Mouse (Mus musculus): ENCODE data around the gene Vcp. TPM values are rescaled to one million over a fixed set of nuclear protein-coding genes. Genes with fewer than 3 reads are reported as not detected.

Vcp gene
- polyA plus RNA-seq, 1 experiment: 319 TPM

DNA sequence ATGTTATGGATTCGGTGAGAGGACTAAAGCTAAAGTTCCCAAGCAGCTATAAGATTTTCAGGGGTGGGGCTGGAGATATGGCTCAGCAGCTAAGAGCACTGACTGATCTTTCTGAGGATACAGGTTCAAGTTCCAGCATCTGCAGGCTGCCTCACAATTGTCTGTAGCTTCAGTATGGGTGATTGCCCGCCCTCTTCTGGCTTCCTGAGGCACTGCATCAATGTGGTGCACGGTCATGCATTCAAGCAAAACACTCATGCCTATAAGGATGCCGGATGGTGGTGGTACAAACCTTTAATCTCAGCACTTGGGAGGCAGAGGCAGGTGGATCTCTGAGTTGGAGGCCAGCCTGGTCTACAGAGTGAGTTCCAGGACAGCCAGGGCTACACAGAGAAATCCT, 38.7 kb downstream of the Vcp start:
- Histone ChIP-seq H3ac (ENCODE audit: control insufficient read depth, insufficient read length, low read depth) (no peak overlapping the region), H3K79me2 (ENCODE audit: control insufficient read depth, insufficient read depth) (no peaks in the 10 kb centered on the region), H3K27me3 (ENCODE audit: control insufficient read depth, insufficient read depth, insufficient read length) (no peaks in the 10 kb centered on the region), H3K79me3 (ENCODE audit: low read depth) (no peaks in the 10 kb centered on the region), H3K36me3 (ENCODE audit: control insufficient read depth, insufficient read depth) (no peaks in the 10 kb centered on the region), H3K4me3 (ENCODE audit: insufficient read depth, poor library complexity, severe bottlenecking) (no peak overlapping the region)
- no peak for TF ChIP-seq MYOG (IDR thresholded peaks at IDR 0.05; ENCODE audit: control insufficient read depth, extremely low read depth, insufficient read length)
- TF ChIP-seq MYOD1 (IDR thresholded peaks at IDR 0.05; ENCODE audit: control insufficient read depth, insufficient read length, low read depth): no peak
- no peak for TF ChIP-seq FOSL1 (IDR thresholded peaks at IDR 0.05; ENCODE audit: insufficient read depth, low read length, poor library complexity, severe bottlenecking)
- TF ChIP-seq CTCF (IDR thresholded peaks at IDR 0.05; ENCODE audit: control insufficient read depth, insufficient read depth, insufficient read length): peak; percentile 35
- TF ChIP-seq USF1 (IDR thresholded peaks at IDR 0.05; ENCODE audit: low read depth): no peak

- H3K79me3 ChIP-seq (ENCODE audit: low read depth): no peaks in the 10 kb centered on the region
- no peaks in the 10 kb centered on the region for H3K79me2 ChIP-seq (ENCODE audit: control insufficient read depth, insufficient read depth)
- H3K36me3 ChIP-seq (ENCODE audit: control insufficient read depth, insufficient read depth): no peaks in the 10 kb centered on the region
- no peak overlapping the region for H3ac ChIP-seq (ENCODE audit: control insufficient read depth, insufficient read length, low read depth)
- H3K4me3 ChIP-seq (ENCODE audit: insufficient read depth, poor library complexity, severe bottlenecking): no peak overlapping the region
- H3K27me3 ChIP-seq (ENCODE audit: control insufficient read depth, insufficient read depth, insufficient read length): no peaks in the 10 kb centered on the region
- TF ChIP-seq FOSL1 (IDR thresholded peaks at IDR 0.05; ENCODE audit: insufficient read depth, low read length, poor library complexity, severe bottlenecking) (no peak), CEBPB (IDR thresholded peaks at IDR 0.05; ENCODE audit: low read depth) (no peak), MAX (IDR thresholded peaks at IDR 0.05) (no peak), CTCF (IDR thresholded peaks at IDR 0.05; ENCODE audit: control insufficient read depth, insufficient read depth, insufficient read length) (no peak)
Measured at GRCm38 (mm10) chr4:42959382-42959781, 40.9 kb downstream of the Vcp start.

DNA sequence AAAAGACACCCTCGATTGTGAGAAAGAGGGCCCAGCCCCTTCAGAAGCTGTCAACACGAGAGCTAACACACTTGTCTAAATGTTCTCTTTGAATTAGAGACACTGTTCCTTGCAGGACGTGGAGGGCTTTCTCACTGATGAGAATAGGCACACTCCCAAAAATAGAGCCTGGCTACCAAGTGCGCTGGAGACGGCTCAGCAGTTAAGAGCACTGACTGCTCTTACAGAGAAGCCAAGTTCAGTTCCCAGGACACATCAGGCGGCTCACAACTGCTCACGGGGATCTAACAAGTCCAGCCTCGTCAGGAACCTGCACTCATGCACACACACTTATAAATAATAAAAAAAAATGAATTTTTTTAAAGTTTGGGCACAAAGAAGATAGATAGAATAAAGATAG, 41.4 kb downstream of the Vcp start:
- Histone ChIP-seq H3K79me3 (ENCODE audit: low read depth) (no peaks in the 10 kb centered on the region), H3K79me2 (ENCODE audit: control insufficient read depth, insufficient read depth) (no peaks in the 10 kb centered on the region), H3ac (ENCODE audit: control insufficient read depth, insufficient read length, low read depth) (no peak overlapping the region), H3K36me3 (ENCODE audit: control insufficient read depth, insufficient read depth) (no peaks in the 10 kb centered on the region), H3K4me3 (ENCODE audit: insufficient read depth, poor library complexity, severe bottlenecking) (no peak overlapping the region), H3K27me3 (ENCODE audit: control insufficient read depth, insufficient read depth, insufficient read length) (no peaks in the 10 kb centered on the region)
- TF ChIP-seq CTCF (IDR thresholded peaks at IDR 0.05; ENCODE audit: control insufficient read depth, insufficient read depth, insufficient read length): no peak
- no peak for TF ChIP-seq FOSL1 (IDR thresholded peaks at IDR 0.05; ENCODE audit: insufficient read depth, low read length, poor library complexity, severe bottlenecking)

DNA sequence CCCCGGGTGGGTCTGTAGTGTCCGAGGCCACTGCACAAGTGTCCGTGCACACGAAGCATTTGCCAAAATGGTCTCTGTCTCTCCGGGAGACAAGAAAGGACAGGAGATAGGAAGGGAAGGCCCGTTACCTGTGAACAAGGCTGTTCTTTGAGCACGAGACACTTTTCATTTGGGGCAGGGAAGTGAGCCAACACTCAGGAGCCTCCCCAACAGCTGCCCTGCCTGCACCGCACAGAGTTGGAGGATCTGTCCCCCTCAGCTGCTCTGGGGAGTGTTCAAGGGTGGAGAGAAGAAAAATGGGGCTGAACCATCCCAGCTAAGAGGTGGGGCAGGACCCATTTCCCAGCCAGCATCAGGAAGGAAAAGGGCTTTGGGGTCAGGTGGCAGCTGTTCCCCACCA, 42.3 kb downstream of the Vcp start:
- no peaks in the 10 kb centered on the region for H3K79me2 ChIP-seq (ENCODE audit: control insufficient read depth, insufficient read depth)
- no peak overlapping the region for H3K4me3 ChIP-seq (ENCODE audit: insufficient read depth, poor library complexity, severe bottlenecking)
- no peaks in the 10 kb centered on the region for H3K79me3 ChIP-seq (ENCODE audit: low read depth)
- TF ChIP-seq MAX (IDR thresholded peaks at IDR 0.05): no peak
- TF ChIP-seq CTCF (IDR thresholded peaks at IDR 0.05; ENCODE audit: control insufficient read depth, insufficient read depth, insufficient read length): no peak
- TF ChIP-seq USF1 (IDR thresholded peaks at IDR 0.05; ENCODE audit: low read depth): no peak
- TF ChIP-seq FOSL1 (IDR thresholded peaks at IDR 0.05; ENCODE audit: insufficient read depth, low read length, poor library complexity, severe bottlenecking): no peak
- no peak for TF ChIP-seq CEBPB (IDR thresholded peaks at IDR 0.05; ENCODE audit: low read depth)
- no peak for TF ChIP-seq MYOG (IDR thresholded peaks at IDR 0.05; ENCODE audit: control insufficient read depth, extremely low read depth, insufficient read length)
- no peak for TF ChIP-seq MYOD1 (IDR thresholded peaks at IDR 0.05; ENCODE audit: control insufficient read depth, insufficient read length, low read depth)
- H3K27me3 ChIP-seq (ENCODE audit: control insufficient read depth, insufficient read depth, insufficient read length): no peaks in the 10 kb centered on the region
- no peaks in the 10 kb centered on the region for H3K36me3 ChIP-seq (ENCODE audit: control insufficient read depth, insufficient read depth)
- no peak overlapping the region for H3ac ChIP-seq (ENCODE audit: control insufficient read depth, insufficient read length, low read depth)

GRCm38 (mm10) chr4:42957306-42957705, 43.0 kb downstream of the Vcp start:
- Histone ChIP-seq H3K36me3 (ENCODE audit: control insufficient read depth, insufficient read depth) (no peaks in the 10 kb centered on the region), H3ac (ENCODE audit: control insufficient read depth, insufficient read length, low read depth) (no peak overlapping the region), H3K4me3 (ENCODE audit: insufficient read depth, poor library complexity, severe bottlenecking) (no peak overlapping the region), H3K27me3 (ENCODE audit: control insufficient read depth, insufficient read depth, insufficient read length) (no peaks in the 10 kb centered on the region), H3K79me3 (ENCODE audit: low read depth) (no peaks in the 10 kb centered on the region), H3K79me2 (ENCODE audit: control insufficient read depth, insufficient read depth) (no peaks in the 10 kb centered on the region)
- TF ChIP-seq MAX (IDR thresholded peaks at IDR 0.05) (no peak), FOSL1 (IDR thresholded peaks at IDR 0.05; ENCODE audit: insufficient read depth, low read length, poor library complexity, severe bottlenecking) (no peak), CTCF (IDR thresholded peaks at IDR 0.05; ENCODE audit: control insufficient read depth, insufficient read depth, insufficient read length) (no peak)

- no peaks in the 10 kb centered on the region for H3K36me3 ChIP-seq (ENCODE audit: control insufficient read depth, insufficient read depth)
- no peak for TF ChIP-seq MAX (IDR thresholded peaks at IDR 0.05)
- no peak for TF ChIP-seq FOSL1 (IDR thresholded peaks at IDR 0.05; ENCODE audit: insufficient read depth, low read length, poor library complexity, severe bottlenecking)
- no peak for TF ChIP-seq MYOD1 (IDR thresholded peaks at IDR 0.05; ENCODE audit: control insufficient read depth, insufficient read length, low read depth)
- no peak for TF ChIP-seq USF1 (IDR thresholded peaks at IDR 0.05; ENCODE audit: low read depth)
- TF ChIP-seq CEBPB (IDR thresholded peaks at IDR 0.05; ENCODE audit: low read depth): no peak
- TF ChIP-seq CTCF (IDR thresholded peaks at IDR 0.05; ENCODE audit: control insufficient read depth, insufficient read depth, insufficient read length): no peak
- no peak for TF ChIP-seq MYOG (IDR thresholded peaks at IDR 0.05; ENCODE audit: control insufficient read depth, extremely low read depth, insufficient read length)
- H3K79me3 ChIP-seq (ENCODE audit: low read depth): no peaks in the 10 kb centered on the region
- H3K4me3 ChIP-seq (ENCODE audit: insufficient read depth, poor library complexity, severe bottlenecking): no peak overlapping the region
- H3K79me2 ChIP-seq (ENCODE audit: control insufficient read depth, insufficient read depth): no peaks in the 10 kb centered on the region
- no peaks in the 10 kb centered on the region for H3K27me3 ChIP-seq (ENCODE audit: control insufficient read depth, insufficient read depth, insufficient read length)
- H3ac ChIP-seq (ENCODE audit: control insufficient read depth, insufficient read length, low read depth): no peak overlapping the region
Measured at GRCm38 (mm10) chr4:42956581-42956980, 43.7 kb downstream of the Vcp start.

Data from C2C12 (cell line).